Mouse (Mus musculus) stomach, postnatal 0 days (tissue): ENCODE data around the gene Mex3d. TPM values are rescaled to one million over a fixed set of nuclear protein-coding genes. Genes with fewer than 3 reads are reported as not detected.

Experiments used
- ATAC-seq: fragments of 200-750 bp; cut with Nextera tagmentation; 2 replicates; pipeline ENCODE4 v1.8.0; 2017; ENCODE audit not compliant: low FRiP score, low TSS enrichment
- DNase-seq: peaks from one replicate; pipeline ENCODE4 v3.0.0-alpha.2; 2016; ENCODE audit warnings: low spot score
- H3K27ac ChIP-seq: fragments of 300-500 bp; sonication (generic); replicated peaks from 2 replicates; pipeline ENCODE4 v1.5.1; 2014; ENCODE audit warnings: mild to moderate bottlenecking, control low read depth
- H3K27me3 ChIP-seq: fragments of 300-500 bp; sonication (generic); 2 replicates; pipeline ENCODE4 v1.6.1; 2014; ENCODE audit warnings: low read length; ENCODE audit not compliant: control insufficient read depth, insufficient read depth
- H3K36me3 ChIP-seq: fragments of 300-500 bp; sonication (generic); 2 replicates; pipeline ENCODE4 v1.6.1; 2014; ENCODE audit warnings: low read length, mixed read lengths; ENCODE audit not compliant: control insufficient read depth, insufficient read depth
- H3K4me1 ChIP-seq: fragments of 300-500 bp; sonication (generic); replicated peaks from 2 replicates; pipeline ENCODE4 v1.6.1; 2014; ENCODE audit warnings: antibody characterized with exemption; ENCODE audit not compliant: control insufficient read depth, insufficient read depth
- H3K4me2 ChIP-seq: fragments of 300-500 bp; sonication (generic); replicated peaks from 2 replicates; pipeline ENCODE4 v1.6.1; 2014; ENCODE audit warnings: low read depth, mild to moderate bottlenecking, control low read depth, moderate library complexity
- H3K4me3 ChIP-seq: fragments of 300-500 bp; sonication (generic); 2 replicates; pipeline ENCODE4 v1.5.1; 2014; ENCODE audit warnings: low read depth, low read length, control low read depth
- H3K9ac ChIP-seq: fragments of 300-500 bp; sonication (generic); 2 replicates; pipeline ENCODE4 v1.6.1; 2014; ENCODE audit warnings: mild to moderate bottlenecking, low read length, control low read depth, mixed read lengths
- H3K9me3 ChIP-seq: fragments of 300-500 bp; sonication (generic); 2 replicates; pipeline ENCODE4 v1.6.1; 2016; ENCODE audit warnings: low read length; ENCODE audit not compliant: control insufficient read depth
- CTCF ChIP-seq: IDR thresholded peaks from 2 replicates; pipeline ENCODE4 v1.5.1; 2016; ENCODE audit warnings: antibody characterized with exemption, low read depth, mild to moderate bottlenecking, moderate library complexity
- EP300 ChIP-seq: optimal IDR thresholded peaks from 2 replicates; pipeline ENCODE3; 2016; ENCODE audit warnings: antibody characterized with exemption
- WGBS: fragments of 180-500 bp; shearing (Covaris S2); extraction: QIAGEN DNeasy Blood & Tissue Kit; methylation state at CpG from one replicate; pipeline ENCODE4 v1.1.7; 2014; 5-methylcytosine and 5-hydroxymethylcytosine counted together
- polyA plus RNA-seq: library from polyadenylated mRNA; unstranded; fragments of >200 nt; fragmentation: Nextera tagmentation; extraction: Ambion mirVana; gene quantifications from 2 replicates; pipeline ENCODE4 v1.2.1, GENCODE M21; 2015

Mex3d gene
- polyA plus RNA-seq, 1 experiment from 2014 or later = 4.1 TPM

DNA sequence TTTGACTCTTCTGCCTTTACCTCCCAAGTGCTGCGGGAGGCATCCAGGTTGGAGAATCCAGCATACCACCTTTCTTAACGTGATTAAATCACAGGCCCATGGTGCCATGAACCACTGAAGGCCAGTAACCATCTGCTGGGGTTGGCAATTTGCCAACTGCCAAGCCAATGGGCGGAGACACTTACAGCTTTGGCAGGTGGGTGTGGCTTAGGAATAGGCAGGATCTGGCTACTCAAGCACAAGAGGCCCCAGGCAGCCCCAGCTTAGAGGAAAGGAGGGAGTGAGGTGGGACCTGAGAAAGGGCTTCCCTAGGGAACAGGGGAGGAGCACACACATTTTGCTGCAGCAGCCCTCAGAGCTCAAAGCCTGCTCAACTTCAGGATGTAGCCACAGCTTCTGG, 30.9 kb upstream of the Mex3d start:
- H3K4me3 ChIP-seq = no peak overlapping the region
- H3K36me3 ChIP-seq = peaks cover 60% of the 10 kb centered on the region
- 0 out of 2 replicates have a peak overlapping the region, but pooled peaks have one; percentile 14 for H3K9ac ChIP-seq
- no peak overlapping the region for H3K4me2 ChIP-seq
- no peaks in the 10 kb centered on the region for H3K4me1 ChIP-seq
- TF ChIP-seq EP300 = no peak
- TF ChIP-seq CTCF = no peak
- WGBS = 46% methylated on average over 3 of the region's 3 CpGs
- H3K27ac ChIP-seq = peak overlapping the region; percentile 61; the same call in 1 of the 2 replicates
- DNase-seq = peak; percentile 82
- H3K27me3 ChIP-seq = no peaks in the 10 kb centered on the region
- no peaks in the 10 kb centered on the region for H3K9me3 ChIP-seq
- peak; percentile 53 for ATAC-seq

DNA sequence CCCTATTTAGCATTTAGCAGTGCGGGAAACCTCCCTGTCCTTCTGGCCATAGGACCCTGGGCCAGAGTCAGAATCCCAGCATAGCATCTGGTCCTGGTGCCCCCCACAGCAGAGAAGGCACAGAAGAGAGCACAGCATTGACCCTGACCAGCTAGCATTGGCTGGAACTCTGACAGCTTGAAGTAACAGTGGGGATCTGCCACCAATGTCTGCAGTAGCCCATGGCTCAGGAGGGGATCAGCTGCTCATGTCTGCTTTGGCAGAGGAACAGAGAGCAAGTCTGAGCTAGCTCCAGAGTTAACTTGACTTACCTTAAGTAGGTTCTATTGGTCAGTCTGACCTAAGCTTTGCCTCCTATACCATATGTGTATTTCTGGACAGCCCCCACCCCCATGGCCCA, 30.4 kb upstream of the Mex3d start:
- Histone ChIP-seq H3K27ac (no peak overlapping the region), H3K27me3 (no peaks in the 10 kb centered on the region), H3K4me1 (no peaks in the 10 kb centered on the region), H3K4me2 (no peak overlapping the region), H3K9ac (no peak overlapping the region), H3K4me3 (no peak overlapping the region), H3K9me3 (no peaks in the 10 kb centered on the region), H3K36me3 (peaks cover 60% of the 10 kb centered on the region)
- ATAC-seq (no peak), DNase-seq (no peak)
- 95% methylated on average over 1 of the region's 1 CpGs for WGBS
- TF ChIP-seq CTCF (no peak), EP300 (no peak)

- peaks cover 63% of the 10 kb centered on the region for H3K36me3 ChIP-seq
- no peak overlapping the region for H3K4me2 ChIP-seq
- DNase-seq (no peak), ATAC-seq (no peak)
- no peak overlapping the region for H3K27ac ChIP-seq
- no peaks in the 10 kb centered on the region for H3K27me3 ChIP-seq
- H3K4me3 ChIP-seq = no peak overlapping the region
- H3K9me3 ChIP-seq = no peaks in the 10 kb centered on the region
- TF ChIP-seq EP300 (no peak), CTCF (no peak)
- no peaks in the 10 kb centered on the region for H3K4me1 ChIP-seq
- no peak overlapping the region for H3K9ac ChIP-seq
- WGBS = 91% methylated on average over 10 of the region's 10 CpGs
These were observed 29.9 kb upstream of the Mex3d start for GRCm38 (mm10) chr10:80417371-80417770.

GRCm38 (mm10) chr10:80415566-80415965, 28.1 kb upstream of the Mex3d start:
- Histone ChIP-seq H3K4me2 (no peak overlapping the region), H3K36me3 (peaks cover 67% of the 10 kb centered on the region), H3K9ac (no peak overlapping the region), H3K4me3 (no peak overlapping the region), H3K27ac (no peak overlapping the region), H3K27me3 (no peaks in the 10 kb centered on the region), H3K4me1 (no peaks in the 10 kb centered on the region), H3K9me3 (no peaks in the 10 kb centered on the region)
- DNase-seq (no peak), ATAC-seq (no peak)
- TF ChIP-seq EP300 (no peak), CTCF (no peak)
- 89% methylated on average over 7 of the region's 7 CpGs for WGBS

- no peak overlapping the region for H3K4me3 ChIP-seq
- TF ChIP-seq CTCF (no peak), EP300 (no peak)
- ATAC-seq = peak; percentile 9; the same call in 1 of the 2 replicates
- DNase-seq = peak; percentile 53
- H3K36me3 ChIP-seq = peaks cover 60% of the 10 kb centered on the region
- H3K4me2 ChIP-seq = no peak overlapping the region
- no peak overlapping the region for H3K9ac ChIP-seq
- 73% methylated on average over 43 of the region's 44 CpGs for WGBS
- peak overlapping the region; percentile 45 for H3K27ac ChIP-seq
- no peaks in the 10 kb centered on the region for H3K9me3 ChIP-seq
- H3K27me3 ChIP-seq = no peaks in the 10 kb centered on the region
- no peaks in the 10 kb centered on the region for H3K4me1 ChIP-seq
These were observed 25.4 kb upstream of the Mex3d start for GRCm38 (mm10) chr10:80412656-80413541.

- Histone ChIP-seq H3K9ac (no peak overlapping the region), H3K27me3 (no peaks in the 10 kb centered on the region), H3K9me3 (no peaks in the 10 kb centered on the region), H3K4me1 (no peaks in the 10 kb centered on the region), H3K36me3 (peaks cover 32% of the 10 kb centered on the region), H3K27ac (0 out of 2 replicates have a peak overlapping the region, but pooled peaks have one; percentile 8), H3K4me2 (no peak overlapping the region), H3K4me3 (no peak overlapping the region)
- DNase-seq = no peak
- 31% methylated on average over 4 of the region's 4 CpGs for WGBS
- ATAC-seq = no peak
- TF ChIP-seq CTCF (no peak), EP300 (no peak)
These were observed 20.5 kb upstream of the Mex3d start for GRCm38 (mm10) chr10:80407924-80408323.
